Mouse (Mus musculus) ES-E14 (cell line): ENCODE results near the gene Nfkbia. TPM values are rescaled to one million over a fixed set of nuclear protein-coding genes. Genes with fewer than 3 reads are reported as not detected.

ENCODE experiments used
- DNase-seq: peaks from one replicate; pipeline ENCODE4 v3.0.0-alpha.2; 2013; ENCODE audit warnings: low read depth, low spot score
- H3K27ac ChIP-seq: 2 replicates; pipeline ENCODE4 v1.5.1; 2012; ENCODE audit warnings: low read depth, mild to moderate bottlenecking, low read length, moderate library complexity, mixed read lengths; ENCODE audit not compliant: poor library complexity, insufficient read depth, severe bottlenecking
- H3K36me3 ChIP-seq: 2 replicates; pipeline ENCODE4 v1.6.1; 2012; ENCODE audit warnings: mild to moderate bottlenecking, low read length, moderate library complexity, mixed read lengths; ENCODE audit not compliant: control insufficient read depth, poor library complexity, insufficient read depth, severe bottlenecking
- H3K4me1 ChIP-seq, 2 experiments: fragments of 150-350 bp in 1 of 2; sonication (generic) in 1 of 2; 2 replicates each; pipeline ENCODE4 v1.6.1; 2012; ENCODE audit warnings: low read length in 2 of 2, mild to moderate bottlenecking in 1 of 2, mixed read lengths in 1 of 2; ENCODE audit not compliant: control insufficient read depth in 2 of 2, insufficient read depth in 2 of 2, poor library complexity in 1 of 2
- H3K4me3 ChIP-seq, 2 experiments: fragments of 150-350 bp in 1 of 2; sonication (generic) in 1 of 2; 2 replicates each; pipeline ENCODE4 v1.5.1; 2012; ENCODE audit warnings: low read length in 2 of 2, low read depth in 1 of 2, mild to moderate bottlenecking in 1 of 2, mixed read lengths in 1 of 2; ENCODE audit not compliant: insufficient read depth in 1 of 2, poor library complexity in 1 of 2, severe bottlenecking in 1 of 2
- H3K9ac ChIP-seq: 2 replicates; pipeline ENCODE4 v1.6.1; 2012; ENCODE audit warnings: low read depth, mild to moderate bottlenecking, low read length, mixed read lengths; ENCODE audit not compliant: poor library complexity, insufficient read depth, severe bottlenecking
- H3K9me3 ChIP-seq: fragments of 150-350 bp; sonication (generic); 2 replicates; pipeline ENCODE4 v1.6.1; 2012; ENCODE audit warnings: low read depth, mild to moderate bottlenecking, low read length; ENCODE audit not compliant: control insufficient read depth, insufficient read depth
- CHD2 ChIP-seq: IDR thresholded peaks from 2 replicates; pipeline ENCODE4 v1.6.1; 2014; ENCODE audit warnings: mild to moderate bottlenecking, low read depth, low read length, inconsistent platforms
- HCFC1 ChIP-seq: IDR thresholded peaks from 2 replicates; pipeline ENCODE4 v1.6.1; 2012; ENCODE audit warnings: low read length, inconsistent platforms, borderline replicate concordance; ENCODE audit not compliant: insufficient read depth
- MAFK ChIP-seq: IDR thresholded peaks from 2 replicates; pipeline ENCODE4 v1.6.1; 2014; ENCODE audit warnings: mild to moderate bottlenecking, low read depth, low read length, inconsistent platforms; ENCODE audit not compliant: insufficient read depth
- ZC3H11A ChIP-seq: IDR thresholded peaks from 2 replicates; pipeline ENCODE4 v1.6.1; 2012; ENCODE audit warnings: low read depth, mild to moderate bottlenecking, inconsistent platforms, low read length, borderline replicate concordance
- ZNF384 ChIP-seq: IDR thresholded peaks from 2 replicates; pipeline ENCODE4 v1.6.1; 2012; ENCODE audit warnings: low read depth, low read length, inconsistent platforms
- in situ Hi-C, 2 experiments: fragments of 600-800 bp; cut with MboI; formaldehyde crosslinking; loops; one replicate each; pipeline ENCODE4 v1.15.1; 2025; ENCODE audit warnings: low sequenced_read_pairs in 2 of 2, inconsistent platforms in 1 of 2; ENCODE audit not compliant: unreplicated experiment in 2 of 2
- total RNA-seq: library from RNA; depleted of rRNA; stranded (reverse); fragments of 300-350 nt; gene quantifications from 2 replicates; pipeline ENCODE4 v1.2.3, GENCODE M21; 2012

The Nfkbia gene
- total RNA-seq, 1 experiment = 30.6 TPM

DNA sequence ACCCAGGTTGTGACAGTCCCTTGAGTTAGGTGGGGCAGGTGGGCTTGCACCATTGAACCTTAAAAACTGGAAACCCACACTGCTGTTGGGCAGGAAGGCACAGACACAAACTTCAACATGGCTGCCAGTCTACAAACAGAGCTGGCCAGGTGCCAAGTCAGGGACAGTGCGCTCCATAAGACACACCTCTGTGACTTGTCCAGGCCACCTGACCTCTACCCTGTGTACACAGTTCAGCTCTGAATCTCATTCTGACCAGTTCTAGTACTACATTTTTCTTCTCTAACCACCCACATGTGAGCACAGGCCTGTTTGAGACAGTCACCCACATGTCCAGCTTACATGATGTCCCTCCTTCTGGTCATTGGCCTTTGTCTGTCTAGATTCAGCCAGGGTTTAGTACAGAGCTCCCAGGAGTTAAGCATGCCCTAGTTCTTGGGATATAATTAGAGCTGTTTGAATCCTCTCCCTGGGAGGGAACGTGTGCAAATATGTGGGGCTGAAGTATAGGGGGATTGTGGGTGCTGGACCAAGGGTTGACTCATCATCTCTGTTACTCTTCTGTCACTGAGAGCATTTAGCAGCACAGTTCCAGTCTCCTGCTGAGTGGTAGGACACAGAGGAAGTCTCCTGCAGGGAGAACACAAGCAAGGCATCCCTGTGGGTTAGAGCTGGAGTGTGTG, 11.8 kb downstream of the Nfkbia start:
- TF ChIP-seq MAFK (no peak), ZNF384 (no peak), ZC3H11A (no peak), CHD2 (no peak), HCFC1 (no peak)
- H3K9me3 ChIP-seq = no peaks in the 10 kb centered on the region
- no peak for DNase-seq
- no peaks in the 10 kb centered on the region for H3K36me3 ChIP-seq
- no peak overlapping the region for H3K9ac ChIP-seq
- H3K4me3 ChIP-seq = no peak overlapping the region
- H3K27ac ChIP-seq = no peak overlapping the region
- H3K4me1 ChIP-seq = peaks cover 5 to 15% of the 10 kb centered on the region in 2 experiments; a peak in 3 of 4 replicates
- in situ Hi-C loops = no loop called here

DNA sequence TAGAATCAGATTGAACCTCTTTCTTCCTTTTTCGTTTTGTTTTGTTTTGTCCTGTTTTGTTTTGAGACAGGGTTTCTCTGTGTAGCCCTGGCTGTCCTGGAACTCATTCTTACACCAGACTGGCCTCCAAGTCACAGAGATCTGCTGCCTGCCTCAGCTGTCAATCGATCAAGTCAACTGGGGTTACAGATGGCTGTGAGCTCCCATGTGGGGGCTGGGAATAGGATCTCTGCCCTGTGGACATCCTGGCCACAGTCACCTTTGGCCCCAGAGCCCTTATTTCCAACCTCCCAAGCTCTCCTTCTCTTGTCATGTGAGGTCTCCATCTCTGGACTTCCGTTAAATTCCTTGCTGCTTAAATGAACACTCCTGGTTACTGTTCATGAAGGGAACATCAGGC, 13.5 kb downstream of the Nfkbia start:
- no peaks in the 10 kb centered on the region for H3K9me3 ChIP-seq
- H3K9ac ChIP-seq = no peak overlapping the region
- H3K4me1 ChIP-seq = peaks cover 4 to 12% of the 10 kb centered on the region in 2 experiments; a peak in 3 of 4 replicates
- H3K27ac ChIP-seq = no peak overlapping the region
- TF ChIP-seq CHD2 (no peak), HCFC1 (no peak), ZC3H11A (no peak), MAFK (no peak)
- in situ Hi-C loops = no loop called here
- DNase-seq = no peak
- no peaks in the 10 kb centered on the region for H3K36me3 ChIP-seq
- no peak overlapping the region for H3K4me3 ChIP-seq

DNA sequence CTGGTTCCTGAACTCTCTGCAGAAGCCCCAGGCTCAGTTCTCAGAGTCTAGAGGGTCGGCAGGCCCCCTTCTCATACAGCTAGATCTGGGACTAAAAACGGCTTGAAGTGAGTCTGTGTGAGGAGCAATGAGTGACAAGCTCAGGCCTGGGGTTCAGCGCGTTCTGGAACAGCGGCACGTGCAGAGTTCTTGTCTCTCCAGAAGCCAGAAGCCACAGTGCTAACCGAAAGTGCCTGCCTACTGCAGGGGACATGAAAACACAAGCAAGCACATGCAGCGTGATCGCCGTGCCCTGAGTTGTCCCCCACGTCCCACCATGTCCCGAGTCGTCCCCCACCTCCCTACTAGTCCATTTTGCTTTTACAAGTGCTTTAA, 18.3 kb downstream of the Nfkbia start:
- no peak for TF ChIP-seq ZNF384
- no peak for TF ChIP-seq HCFC1
- no peak for TF ChIP-seq ZC3H11A
- TF ChIP-seq MAFK = no peak
- TF ChIP-seq CHD2 = no peak
- Histone ChIP-seq H3K4me1 (peaks cover 10 to 23% of the 10 kb centered on the region in 2 experiments), H3K36me3 (no peaks in the 10 kb centered on the region), H3K9me3 (no peaks in the 10 kb centered on the region), H3K27ac (no peak overlapping the region), H3K9ac (0 out of 2 replicates have a peak overlapping the region, but pooled peaks have one; percentile 30), H3K4me3 (peak overlapping the region; percentile 24 to 32)
- DNase-seq = no peak
- in situ Hi-C loops = no loop called here

DNA sequence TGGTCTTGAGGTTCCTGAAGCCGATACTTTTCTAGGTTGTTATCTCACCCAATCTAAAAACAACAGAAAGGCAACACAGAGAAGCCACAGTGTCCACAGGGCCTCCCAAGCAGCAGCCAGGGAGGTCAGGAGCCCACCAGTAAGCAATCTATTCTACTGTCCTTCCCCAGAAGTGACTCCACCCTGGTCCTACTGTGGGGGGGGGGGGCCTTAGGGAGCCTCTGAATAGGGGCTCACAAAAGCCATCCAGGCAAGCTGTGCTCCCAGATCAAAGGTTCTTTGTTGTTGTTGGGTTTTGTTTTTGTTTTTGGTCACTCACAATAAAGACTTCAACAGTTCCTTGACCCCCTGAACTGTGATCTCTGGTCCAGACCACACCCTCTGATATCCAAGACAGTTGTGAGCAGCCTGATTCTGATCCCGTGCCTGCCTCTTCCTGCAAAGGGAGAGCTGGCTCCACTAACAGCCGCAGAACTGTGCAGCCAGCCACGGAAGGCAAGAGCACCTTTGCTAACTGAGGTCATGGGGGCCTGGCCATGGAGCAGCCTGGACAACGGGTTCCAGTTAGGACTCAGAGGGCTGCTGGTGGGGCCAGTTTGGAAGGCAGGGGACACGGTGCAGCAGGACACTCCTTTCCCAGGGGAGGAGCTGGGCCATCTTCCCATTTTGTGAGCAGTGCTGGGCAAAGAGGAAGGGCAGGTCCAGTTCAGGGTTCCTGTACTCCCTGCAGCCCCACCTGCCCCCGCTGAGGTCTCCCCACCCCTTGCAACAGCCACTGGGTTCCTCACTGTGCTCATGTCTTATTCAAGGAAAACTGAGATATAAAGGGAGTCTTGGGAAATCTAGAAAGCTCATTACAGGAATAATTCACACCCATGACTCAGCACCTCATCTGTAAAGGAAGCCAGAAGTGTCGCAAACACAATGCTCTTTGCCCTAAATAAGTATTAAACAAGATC, 18.9 kb downstream of the Nfkbia start:
- H3K27ac ChIP-seq = no peak overlapping the region
- TF ChIP-seq ZNF384 (no peak), MAFK (peak; percentile 59)
- in situ Hi-C loops = no loop called here
- peak overlapping the region in 1 of 2 experiments; percentile 24; a peak in 2 of 4 replicates for H3K4me3 ChIP-seq
- DNase-seq = no peak
- no peak overlapping the region for H3K9ac ChIP-seq
- H3K36me3 ChIP-seq = no peaks in the 10 kb centered on the region
- peaks cover 10 to 23% of the 10 kb centered on the region in 2 experiments for H3K4me1 ChIP-seq
- no peaks in the 10 kb centered on the region for H3K9me3 ChIP-seq
